Mouse (Mus musculus): Measurements from ENCODE around the gene AC129217.1. TPM values are rescaled to one million over a fixed set of nuclear protein-coding genes. Genes with fewer than 3 reads are reported as not detected.
"Not testable (repeated sequence)": the region's sequence is repeated elsewhere in the genome, so short reads cannot be mapped to it uniquely, and the experiment has no call there.

AC129217.1 gene
- total RNA-seq, 1 experiment from 2014 or later: not detected

DNA sequence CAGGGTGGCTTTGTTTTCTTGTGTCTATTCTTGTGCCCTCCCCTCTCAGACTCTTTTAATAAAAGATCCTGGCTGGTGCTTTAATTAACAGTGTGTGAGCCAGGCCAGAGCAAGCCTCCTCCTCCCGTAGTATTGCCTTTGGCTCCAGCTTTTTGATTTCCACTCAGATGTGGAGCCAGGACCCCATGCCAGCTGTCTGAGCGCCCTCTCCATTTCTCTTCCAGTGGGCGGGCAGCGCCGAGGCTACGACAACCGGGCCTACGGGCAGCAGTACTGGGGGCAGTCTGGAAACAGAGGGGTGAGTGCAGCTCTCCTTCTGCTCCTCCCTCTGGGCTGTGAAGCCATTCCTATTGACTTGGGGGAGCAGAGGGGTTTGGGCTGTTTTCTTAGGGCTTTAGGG, 1.1 kb downstream of the AC129217.1 start:
- no peak for DNase-seq

DNA sequence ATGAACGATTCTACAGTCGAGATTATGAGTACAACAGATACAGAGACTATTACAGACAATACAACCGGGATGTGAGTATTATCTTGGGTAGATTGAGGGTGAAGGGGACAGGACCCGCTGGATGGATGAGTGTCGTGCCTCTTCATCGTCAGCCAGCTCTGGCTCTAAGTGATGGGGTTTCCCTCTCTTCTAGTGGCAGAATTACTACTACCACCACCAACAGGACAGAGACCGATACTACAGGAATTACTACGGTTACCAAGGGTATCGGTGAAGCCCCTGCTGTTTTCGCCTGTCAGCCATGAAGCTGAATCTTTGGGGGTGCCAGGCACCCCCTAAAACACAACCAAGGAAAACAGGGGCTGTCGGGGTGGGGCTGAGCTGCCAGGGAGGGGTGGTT, 1.7 kb downstream of the AC129217.1 start:
- DNase-seq: no peak

DNA sequence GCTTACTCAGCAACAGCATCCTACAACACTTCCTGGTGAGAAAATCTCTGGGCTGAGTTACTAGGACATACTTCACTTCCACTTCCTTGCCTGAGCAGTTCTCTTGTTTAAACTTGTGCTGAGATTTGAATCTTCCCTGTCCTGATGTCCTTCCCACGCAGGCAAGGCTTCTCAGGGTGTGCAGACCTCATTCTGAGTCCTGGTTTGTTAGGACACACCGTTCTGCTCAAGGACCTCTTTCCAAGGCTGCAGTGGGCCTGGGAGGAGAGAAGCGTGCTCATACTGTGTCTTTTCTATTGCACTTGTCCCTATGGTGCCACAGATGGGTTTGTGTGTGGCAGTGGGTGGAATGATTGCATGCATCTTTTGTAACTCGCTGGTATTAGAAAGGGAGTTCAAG, 3.4 kb downstream of the AC129217.1 start:
- no peak for DNase-seq

DNA sequence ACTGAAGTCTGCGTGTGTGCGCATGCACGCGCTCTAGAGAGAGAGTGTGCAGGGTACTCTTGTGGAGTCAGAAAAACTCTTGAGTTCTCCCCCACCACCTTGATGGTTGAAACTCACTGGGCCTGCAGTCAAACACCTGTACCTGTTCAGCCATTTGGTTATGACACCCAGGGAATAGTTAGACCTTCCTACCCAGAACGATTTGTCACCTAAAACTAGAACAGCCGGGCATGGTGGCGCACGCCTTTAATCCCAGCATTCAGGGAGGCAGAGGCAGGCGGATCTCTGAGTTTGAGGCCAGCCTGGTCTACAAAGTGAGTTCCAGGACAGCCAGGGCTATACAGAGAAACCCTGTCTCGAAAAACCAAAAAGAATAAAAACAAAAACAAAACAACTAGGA, 6.8 kb downstream of the AC129217.1 start:
- not testable (repeated sequence) for DNase-seq

DNA sequence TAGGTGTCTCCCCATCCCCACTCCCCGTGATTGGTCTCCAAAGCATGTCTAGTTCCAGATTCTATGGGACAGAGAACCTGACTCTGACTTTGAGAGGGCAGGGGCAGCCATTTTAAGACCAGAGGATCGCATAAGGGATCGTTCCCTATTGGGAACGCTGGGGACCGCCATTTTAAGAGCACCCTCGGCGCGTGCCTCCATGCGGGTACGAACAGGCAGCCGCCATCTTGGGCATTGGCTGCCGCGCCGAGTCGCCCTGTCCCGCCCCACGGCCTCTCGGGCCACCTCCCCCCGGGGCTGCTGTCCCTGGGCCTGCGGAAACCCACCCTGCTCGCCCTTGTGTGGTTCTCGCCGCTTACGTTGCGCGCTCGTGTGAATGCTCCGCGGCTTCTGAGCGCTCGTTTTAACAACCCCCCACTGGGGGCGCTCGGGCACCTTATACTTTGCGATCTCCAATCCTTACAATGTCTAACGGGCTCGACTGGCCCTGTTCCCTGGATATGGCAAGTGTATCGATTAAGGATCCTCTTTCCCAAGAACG, 7.7 kb downstream of the AC129217.1 start, which contains the start of gene Bscl2:
Gene Bscl2, plus strand, starts transcription at position 217 of the 541 bp plus-strand sequence.
- DNase-seq: peak; percentile 73

DNA sequence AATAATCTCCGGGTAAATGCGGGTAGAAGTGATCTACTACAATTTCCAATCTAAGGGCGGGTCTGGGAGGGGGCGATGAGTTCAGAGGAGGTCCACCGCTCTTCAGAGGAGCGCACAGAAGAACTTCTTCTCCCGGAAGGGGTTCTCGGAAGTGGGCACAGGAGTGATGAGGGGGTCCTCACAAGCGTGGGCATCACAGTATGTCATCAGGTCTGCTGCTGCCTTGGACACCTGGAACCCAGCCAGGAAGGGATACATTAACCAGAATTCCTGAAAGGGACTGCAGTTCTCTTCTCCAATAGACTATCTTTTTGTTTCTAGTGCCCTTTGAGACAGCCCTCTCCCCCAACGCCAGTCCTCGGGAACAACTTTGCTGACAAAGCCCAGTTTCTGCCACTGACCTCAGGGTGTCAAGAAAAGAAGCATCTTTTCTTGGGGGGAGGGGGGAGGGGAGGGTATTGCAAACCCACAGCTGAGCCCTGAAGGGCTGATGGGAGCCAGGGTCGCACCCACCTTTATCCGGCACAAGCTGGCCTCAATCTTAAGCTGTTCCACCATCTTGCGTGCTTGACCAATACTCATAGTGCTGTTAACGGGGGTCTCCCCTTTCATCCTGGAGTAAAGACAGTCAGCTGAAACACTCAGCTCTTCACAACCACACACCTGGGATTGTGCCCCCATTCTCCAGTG, 8.6 kb downstream of the AC129217.1 start:
- DNase-seq: no peak

DNA sequence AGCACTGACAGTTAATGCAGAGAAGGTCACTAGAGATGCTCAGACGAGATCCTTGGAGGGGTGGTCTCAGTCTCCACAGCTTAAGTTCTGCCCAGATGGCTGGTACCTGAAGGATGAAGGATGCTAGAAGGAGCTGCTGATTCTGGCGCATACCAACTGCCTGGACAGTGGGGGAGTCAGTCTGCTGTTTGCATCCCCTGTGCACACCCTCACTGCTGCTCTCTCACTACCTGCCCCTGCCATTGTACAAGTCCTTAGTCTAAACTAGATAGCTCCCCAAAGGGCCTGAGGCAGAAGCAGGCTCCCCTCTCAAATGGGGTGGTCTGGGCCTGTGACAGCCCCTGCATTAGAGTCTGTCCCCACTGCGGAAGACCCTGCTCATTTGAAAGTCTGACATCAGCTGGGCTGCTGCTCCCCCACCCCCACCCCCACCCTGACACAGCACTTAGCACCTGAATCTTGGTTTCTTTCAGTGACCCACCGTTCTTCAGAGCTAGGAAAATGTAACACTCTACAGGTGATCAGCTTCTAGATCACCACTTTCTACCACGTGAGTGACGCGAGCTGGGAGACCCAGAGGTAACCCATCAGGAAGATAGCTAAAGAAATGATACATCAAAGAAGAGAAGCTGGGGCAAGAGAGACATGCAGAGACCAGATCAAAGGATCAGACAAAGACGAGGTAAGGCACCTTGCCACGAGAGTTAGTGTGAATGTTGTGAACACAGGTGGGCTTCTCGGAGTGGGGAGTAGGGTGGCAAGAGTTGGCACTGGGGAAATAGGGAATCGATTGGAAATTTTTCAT, 9.7 kb downstream of the AC129217.1 start, which contains the start of gene Gng3:
Gene Gng3, minus strand, starts transcription at position 92 of the 805 bp plus-strand sequence.
- no peak for DNase-seq

DNA sequence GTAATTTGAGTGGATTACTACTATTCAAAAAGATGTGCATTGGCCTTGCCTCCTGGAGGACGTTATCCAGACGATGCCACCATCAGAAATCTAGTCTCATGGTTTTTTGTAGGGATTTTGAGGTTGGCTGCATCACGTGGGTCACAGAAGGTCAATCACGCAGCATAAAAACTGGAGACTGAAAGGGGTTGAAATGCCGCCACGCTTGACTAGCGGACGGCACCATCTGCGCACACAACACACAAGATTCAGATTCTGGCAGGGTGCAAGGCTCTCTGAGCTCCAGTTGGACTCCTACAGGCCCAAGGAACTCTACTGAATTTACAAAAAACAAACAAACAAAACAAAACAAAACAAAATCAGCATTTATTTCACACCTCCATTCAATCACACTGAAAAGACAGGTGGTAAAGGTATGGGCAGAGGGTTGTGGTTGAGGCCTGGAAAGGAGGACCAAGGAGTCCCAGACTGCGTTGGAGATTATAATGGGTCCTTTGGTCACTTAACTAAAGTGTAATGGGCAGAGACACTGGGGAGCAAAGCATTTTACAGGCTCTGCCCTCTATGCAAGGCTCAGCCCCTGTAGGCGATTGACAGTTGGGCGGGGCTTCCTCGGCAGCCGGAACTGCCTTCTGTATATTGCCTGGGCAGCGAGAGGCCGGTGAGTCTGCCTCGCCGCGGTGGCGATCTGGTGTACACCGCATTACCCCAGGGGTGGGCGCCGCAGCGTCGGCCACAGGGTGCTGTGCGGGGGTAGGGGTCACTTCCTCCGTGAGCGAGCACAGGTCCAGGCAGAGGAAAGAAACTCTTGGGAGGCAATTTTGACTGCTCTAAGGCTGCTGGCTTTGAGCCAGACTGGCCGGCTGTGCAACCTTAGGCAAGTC, 10.6 kb downstream of the AC129217.1 start:
- DNase-seq: peak; percentile 80

DNA sequence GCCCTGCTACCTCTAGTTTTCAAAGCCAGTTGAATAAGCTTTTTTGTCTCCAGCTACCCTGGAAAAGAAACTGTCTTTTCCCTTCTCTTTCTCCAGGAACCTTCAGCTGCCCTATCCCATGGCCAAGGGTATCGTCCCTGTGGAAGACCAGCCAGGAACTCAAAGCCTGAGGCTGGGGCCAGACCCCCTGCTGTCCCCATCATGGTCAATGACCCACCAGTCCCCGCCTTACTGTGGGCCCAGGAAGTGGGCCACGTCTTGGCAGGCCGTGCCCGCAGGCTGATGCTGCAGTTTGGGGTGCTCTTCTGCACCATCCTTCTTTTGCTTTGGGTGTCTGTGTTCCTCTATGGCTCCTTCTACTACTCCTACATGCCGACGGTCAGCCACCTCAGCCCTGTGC, 11.4 kb downstream of the AC129217.1 start:
- DNase-seq: no peak

DNA sequence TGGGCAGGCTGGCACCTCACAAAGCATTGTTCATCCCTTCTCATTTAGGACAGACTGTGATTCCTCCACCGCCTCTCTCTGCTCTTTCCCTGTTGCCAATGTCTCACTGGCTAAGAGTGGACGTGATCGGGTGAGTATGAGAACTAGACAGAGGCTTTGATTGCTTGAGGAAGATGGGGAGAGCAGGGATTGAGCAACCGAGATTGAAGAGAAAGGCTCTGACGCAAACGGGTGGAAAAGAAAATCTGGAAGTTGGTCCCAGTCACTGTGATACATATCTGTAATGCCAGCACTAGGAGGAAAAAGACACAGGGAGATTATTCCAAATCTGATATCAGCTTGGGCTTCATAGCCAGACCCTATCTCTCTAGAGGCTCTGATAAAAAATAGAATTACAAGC, 13.4 kb downstream of the AC129217.1 start:
- DNase-seq: no peak

DNA sequence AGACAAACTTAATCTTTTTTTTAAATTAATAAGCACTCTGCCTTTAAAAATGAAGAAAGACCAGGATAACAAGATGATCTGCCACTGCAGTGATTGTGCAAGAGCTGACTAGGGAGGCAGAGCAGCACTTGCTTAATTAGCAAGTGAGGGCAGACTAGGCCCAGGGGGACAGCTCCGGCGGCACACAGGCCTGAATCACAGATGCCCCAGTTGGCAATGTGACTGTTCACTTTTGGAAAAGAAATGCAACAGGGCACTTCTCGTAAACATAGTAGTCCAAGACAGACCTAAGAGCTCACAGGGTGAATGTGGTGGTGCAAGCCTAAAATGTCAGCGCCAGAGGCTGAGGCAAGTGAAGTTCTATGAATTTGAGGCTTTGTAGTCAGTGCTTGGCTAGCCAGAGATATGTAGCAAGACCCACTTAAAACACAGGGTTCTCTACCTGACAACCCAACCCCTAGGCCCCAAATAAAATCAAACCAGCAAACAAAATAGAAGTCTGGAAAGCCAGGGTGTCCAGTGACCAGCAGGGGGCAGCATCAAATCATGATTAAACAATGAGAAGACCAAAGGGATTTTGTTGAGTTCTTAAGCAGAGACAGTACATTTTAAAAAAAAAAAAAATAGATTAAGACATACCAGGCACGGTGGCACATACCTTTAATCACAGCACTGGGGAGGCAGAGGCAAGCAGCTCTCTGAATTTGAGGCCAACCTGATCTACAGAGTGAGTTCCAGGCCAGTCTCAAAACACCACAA, 15.0 kb downstream of the AC129217.1 start:
- DNase-seq: peak; percentile 73

DNA sequence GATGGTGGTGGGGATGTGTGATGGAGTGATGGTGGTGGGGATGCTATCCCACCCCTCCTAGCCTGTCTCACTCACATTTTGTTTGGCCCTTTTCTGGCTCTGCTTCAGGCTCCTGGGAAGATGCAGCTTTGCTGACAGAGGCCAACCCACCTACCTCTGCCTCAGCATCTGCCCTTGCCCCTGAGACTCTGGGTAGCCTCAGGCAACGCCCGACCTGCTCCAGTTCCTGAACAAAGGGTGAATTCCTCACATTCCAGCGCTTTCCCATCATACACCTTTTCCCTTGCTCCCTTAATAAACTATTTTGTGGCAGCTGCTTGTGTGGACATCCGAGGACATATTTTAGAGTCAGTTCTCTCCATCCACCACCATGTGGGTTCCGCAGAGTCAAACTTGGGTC, 18.8 kb downstream of the AC129217.1 start:
- DNase-seq: no peak

DNA sequence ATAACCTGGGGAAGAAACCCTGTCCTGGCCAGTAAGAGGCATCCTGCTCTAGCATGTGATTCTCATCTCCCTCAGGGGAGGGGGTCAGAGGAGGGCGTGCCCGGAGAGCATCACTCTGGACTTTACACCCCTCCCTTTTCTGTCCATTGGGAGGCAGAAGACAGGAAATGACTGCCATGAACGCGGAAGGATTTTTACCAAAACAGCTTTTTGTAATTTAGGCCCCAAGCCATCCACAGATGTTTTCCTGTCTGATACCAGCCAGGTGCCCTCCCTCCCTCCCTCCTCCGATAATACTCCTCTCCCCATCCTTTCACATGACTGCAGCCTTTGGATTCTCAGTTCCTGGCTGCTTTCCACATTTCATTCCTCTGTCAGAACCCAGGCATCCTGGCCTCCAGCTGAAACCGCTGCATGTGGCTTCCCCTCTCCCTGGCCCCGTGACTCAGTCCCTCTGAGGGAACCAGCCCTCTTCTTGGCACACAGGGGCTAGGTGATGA, 20.9 kb downstream of the AC129217.1 start, which contains the start of gene Lrrn4cl:
Gene Lrrn4cl, plus strand, starts transcription at position 367 of the 500 bp plus-strand sequence.
- DNase-seq: no peak

DNA sequence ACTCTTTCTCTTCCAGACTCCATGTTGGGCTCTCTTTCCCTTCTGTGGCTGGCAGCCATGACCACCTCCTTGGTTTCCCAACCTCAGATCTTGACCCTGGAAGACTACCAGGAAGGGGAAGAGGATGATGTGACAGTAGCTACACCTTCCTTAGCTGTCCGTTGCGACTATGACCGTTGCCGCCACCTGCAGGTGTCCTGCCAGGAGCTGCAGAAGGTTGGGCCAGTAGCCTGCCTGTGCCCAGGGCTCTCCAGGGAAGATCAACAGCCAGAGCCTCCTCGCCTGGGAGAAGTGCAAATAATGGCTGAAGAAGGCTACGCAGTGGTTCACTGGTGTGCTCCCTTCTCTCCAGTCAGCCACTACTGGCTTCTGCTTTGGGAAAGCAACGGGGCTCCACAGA, 22.1 kb downstream of the AC129217.1 start:
- no peak for DNase-seq

DNA sequence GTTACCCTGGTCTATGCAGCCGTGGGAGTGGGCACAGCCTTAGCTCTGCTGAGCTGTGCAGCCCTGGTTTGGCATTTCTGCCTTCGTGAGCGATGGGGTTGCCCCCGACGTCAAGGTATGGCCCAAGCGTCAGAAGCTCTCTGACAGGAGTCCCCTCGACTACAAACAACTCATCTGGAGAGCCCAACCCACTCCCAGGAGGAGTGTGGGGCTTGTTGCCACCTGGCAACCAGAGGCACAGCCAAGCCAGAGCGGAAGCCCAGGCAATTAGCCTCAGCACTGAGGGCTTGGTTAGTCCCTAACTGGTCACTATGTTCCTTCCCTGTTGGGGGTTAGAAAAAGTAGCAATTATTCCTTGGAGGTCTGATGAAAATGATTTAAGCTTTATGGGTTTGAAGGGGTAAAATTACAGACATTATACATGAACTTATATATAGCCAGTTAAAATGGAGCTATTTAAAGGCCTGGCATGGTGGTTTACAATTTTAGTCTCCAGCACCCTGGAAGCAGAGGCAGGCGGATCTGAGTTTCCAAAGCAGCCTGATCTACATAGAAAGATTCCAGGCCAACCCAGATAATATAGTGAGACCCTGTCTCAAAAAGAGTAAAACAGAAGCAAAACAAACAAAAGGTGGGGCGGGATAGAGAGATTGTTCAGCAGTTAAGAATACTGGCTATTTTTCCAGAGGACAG, 22.8 kb downstream of the AC129217.1 start:
- DNase-seq: no peak

DNA sequence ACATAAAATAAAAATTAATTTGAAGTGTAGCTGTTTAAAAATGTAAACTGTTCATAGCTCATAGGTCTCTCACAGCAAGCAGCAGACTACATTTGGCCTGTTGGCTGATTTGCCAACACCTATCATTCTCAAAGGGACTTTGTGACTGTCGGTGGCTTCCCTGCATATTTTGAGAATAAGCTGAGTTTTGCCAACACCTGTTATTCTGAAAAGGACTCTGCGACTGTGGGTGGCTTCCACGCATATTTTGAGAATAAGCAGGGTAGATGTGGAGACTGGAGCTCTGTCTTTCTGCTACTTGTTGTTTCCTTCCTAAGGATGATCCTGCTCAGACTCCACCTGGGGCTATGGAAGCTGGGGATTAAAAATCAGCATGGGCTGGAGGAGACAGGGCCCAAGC, 23.5 kb downstream of the AC129217.1 start:
- no peak for DNase-seq

DNA sequence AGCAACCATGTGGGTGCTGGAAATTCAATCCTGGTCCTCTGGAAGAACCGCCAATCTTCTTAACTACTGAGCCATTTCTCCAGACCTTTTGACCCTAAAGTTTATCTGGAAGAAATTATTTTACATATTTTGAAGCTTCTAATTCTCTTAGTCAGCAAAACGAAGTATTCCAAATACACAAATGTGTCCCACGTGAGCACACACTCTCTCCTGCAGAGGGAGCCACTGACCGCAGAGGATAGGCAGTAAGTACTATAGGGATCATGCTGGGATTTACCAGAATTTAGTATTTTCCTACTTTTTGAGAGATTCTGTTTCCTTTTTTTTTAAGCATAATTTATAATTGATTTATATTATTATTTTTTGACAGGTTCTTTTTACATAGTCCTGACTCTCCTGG, 28.1 kb downstream of the AC129217.1 start:
- peak; percentile 65 for DNase-seq

DNA sequence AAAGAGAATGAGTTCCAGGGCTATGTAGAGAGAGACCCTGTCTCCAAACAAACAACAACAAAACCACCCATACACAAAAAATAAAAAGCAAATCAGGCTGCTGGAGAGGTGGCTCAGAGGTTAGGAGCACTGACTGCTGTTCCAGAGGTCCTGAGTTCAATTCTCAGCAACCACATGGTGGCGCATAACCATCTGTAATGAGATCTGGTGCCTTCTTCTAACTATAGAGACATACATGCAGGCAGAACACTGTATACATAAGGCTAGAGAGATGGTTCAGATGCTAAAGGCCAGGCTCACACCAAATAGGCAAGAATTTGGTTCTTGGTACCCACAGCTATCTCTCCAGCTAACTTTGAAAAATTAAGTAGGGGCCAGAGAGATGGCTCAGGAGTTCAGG, 29.4 kb downstream of the AC129217.1 start:
- DNase-seq: no peak

DNA sequence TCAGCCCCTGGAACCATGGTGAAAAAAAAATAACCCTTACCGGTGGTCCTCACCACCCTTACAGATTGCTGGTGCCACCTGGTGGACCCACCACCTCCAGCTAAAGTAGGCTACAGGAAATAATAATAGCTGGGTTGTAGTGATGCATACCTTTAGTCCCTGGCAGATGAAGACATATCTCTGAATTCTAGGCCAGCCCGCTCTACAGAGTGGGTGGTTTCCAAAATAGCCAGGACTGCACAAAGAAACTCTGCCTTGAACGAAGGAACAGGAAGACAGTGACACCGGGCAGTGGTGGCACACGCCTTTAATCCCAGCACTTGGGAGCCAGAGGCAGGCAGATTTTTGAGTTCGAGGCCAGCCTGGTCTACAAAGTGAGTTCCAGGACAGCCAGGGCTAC, 34.7 kb downstream of the AC129217.1 start:
- no peak for DNase-seq

DNA sequence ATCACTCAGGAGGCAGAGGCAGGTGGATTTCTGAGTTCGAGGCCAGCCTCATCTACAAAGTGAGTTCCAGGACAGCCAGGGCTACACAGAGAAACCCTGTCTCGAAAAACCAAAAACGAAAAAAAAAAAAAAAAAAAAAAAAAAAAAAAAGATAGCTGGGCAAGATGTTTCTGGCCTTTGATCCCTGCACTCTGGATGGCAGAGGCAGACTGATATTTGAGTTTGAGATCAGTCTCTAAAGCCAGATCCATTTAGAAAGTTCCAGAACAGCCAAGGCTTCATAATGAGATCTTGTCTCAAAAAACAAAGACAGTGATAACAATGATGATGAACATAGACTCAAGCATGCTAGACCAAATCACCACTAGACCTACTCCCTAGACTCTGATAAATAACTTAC, 40.8 kb downstream of the AC129217.1 start:
- DNase-seq: not testable (repeated sequence)

DNA sequence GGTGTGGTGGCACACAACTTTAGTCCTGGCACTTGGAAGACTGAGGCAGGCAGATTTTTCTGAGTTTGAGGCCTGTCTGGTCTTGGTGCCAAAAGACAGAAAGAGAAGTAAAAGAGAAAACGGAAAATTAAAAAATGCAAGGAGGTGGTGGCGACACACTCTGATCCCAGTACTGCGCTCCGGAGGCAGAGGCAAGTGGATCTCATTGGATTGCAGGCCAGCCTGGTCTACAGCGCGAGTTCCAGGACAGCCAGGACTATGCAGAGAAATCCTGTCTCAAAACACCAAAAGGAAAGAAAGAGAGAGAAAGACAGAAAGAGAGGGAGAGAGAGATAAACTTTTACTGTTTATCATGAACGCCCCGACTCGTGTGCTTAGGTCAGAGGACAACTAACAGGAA, 41.3 kb downstream of the AC129217.1 start:
- DNase-seq: no peak
